Mouse (Mus musculus) kidney, embryonic 14.5 days (tissue): ENCODE results near the gene Gm43064. TPM values are rescaled to one million over a fixed set of nuclear protein-coding genes. Genes with fewer than 3 reads are reported as not detected.

Source experiments
- ATAC-seq: fragments of 200-750 bp; cut with Nextera tagmentation; 2 replicates; pipeline ENCODE4 v1.8.0; 2017; ENCODE audit warnings: moderate number of reproducible peaks, mild to moderate bottlenecking, moderate TSS enrichment, moderate library complexity; ENCODE audit not compliant: low FRiP score, low TSS enrichment
- H3K27ac ChIP-seq: fragments of 300-500 bp; sonication (generic); 2 replicates; pipeline ENCODE4 v1.5.1; 2014; ENCODE audit warnings: low read depth, mild to moderate bottlenecking, low read length, moderate library complexity, mixed read lengths
- H3K27me3 ChIP-seq: fragments of 300-500 bp; sonication (generic); 2 replicates; pipeline ENCODE4 v1.6.1; 2014; ENCODE audit warnings: mild to moderate bottlenecking, low read length; ENCODE audit not compliant: control insufficient read depth, insufficient read depth
- H3K36me3 ChIP-seq: fragments of 300-500 bp; sonication (generic); 2 replicates; pipeline ENCODE4 v1.6.1; 2014; ENCODE audit warnings: low read length, mixed read lengths; ENCODE audit not compliant: control insufficient read depth, insufficient read depth
- H3K4me1 ChIP-seq: fragments of 300-500 bp; sonication (generic); 2 replicates; pipeline ENCODE4 v1.6.1; 2014; ENCODE audit warnings: low read length, mixed read lengths; ENCODE audit not compliant: control insufficient read depth, insufficient read depth
- H3K4me2 ChIP-seq: fragments of 300-500 bp; sonication (generic); replicated peaks from 2 replicates; pipeline ENCODE4 v1.6.1; 2014; ENCODE audit warnings: low read depth, mild to moderate bottlenecking, low read length
- H3K4me3 ChIP-seq: fragments of 300-500 bp; sonication (generic); 2 replicates; pipeline ENCODE4 v1.5.1; 2014; ENCODE audit warnings: mild to moderate bottlenecking, low read length
- H3K9ac ChIP-seq: fragments of 300-500 bp; sonication (generic); 2 replicates; pipeline ENCODE4 v1.6.1; 2014; ENCODE audit warnings: low read depth, mild to moderate bottlenecking, low read length, moderate library complexity
- H3K9me3 ChIP-seq: fragments of 300-500 bp; sonication (generic); 2 replicates; pipeline ENCODE4 v1.6.1; 2016; ENCODE audit warnings: low read length; ENCODE audit not compliant: control insufficient read depth
- WGBS: fragments of 180-500 bp; shearing (Covaris S2); extraction: QIAGEN DNeasy Blood & Tissue Kit; methylation state at CpG from one replicate; pipeline ENCODE4 v1.1.7; 2014; 5-methylcytosine and 5-hydroxymethylcytosine counted together
- polyA plus RNA-seq: library from polyadenylated mRNA; unstranded; fragments of >200 nt; fragmentation: Nextera tagmentation; extraction: Ambion mirVana; gene quantifications from 2 replicates; pipeline ENCODE4 v1.2.1, GENCODE M21; 2014

Gm43064 gene
- polyA plus RNA-seq, 1 experiment from 2014 or later = 0.12 TPM

GRCm38 (mm10) chr3:103868008-103868407 lies 58.6 kb downstream of the Gm43064 start:
- Histone ChIP-seq H3K36me3 (no peaks in the 10 kb centered on the region), H3K9ac (no peak overlapping the region), H3K27ac (no peak overlapping the region), H3K4me2 (no peak overlapping the region), H3K9me3 (no peaks in the 10 kb centered on the region), H3K4me1 (no peaks in the 10 kb centered on the region), H3K27me3 (no peaks in the 10 kb centered on the region), H3K4me3 (no peak overlapping the region)
- 84% methylated on average over 4 of the region's 4 CpGs for WGBS
- no peak for ATAC-seq

GRCm38 (mm10) chr3:103872663-103873098 lies 63.3 kb downstream of the Gm43064 start:
- WGBS = 57% methylated on average over 3 of the region's 3 CpGs
- H3K4me2 ChIP-seq = no peak overlapping the region
- H3K27me3 ChIP-seq = no peaks in the 10 kb centered on the region
- no peak overlapping the region for H3K27ac ChIP-seq
- H3K4me3 ChIP-seq = no peak overlapping the region
- H3K9ac ChIP-seq = no peak overlapping the region
- no peak for ATAC-seq
- no peaks in the 10 kb centered on the region for H3K9me3 ChIP-seq
- no peaks in the 10 kb centered on the region for H3K36me3 ChIP-seq
- H3K4me1 ChIP-seq = no peaks in the 10 kb centered on the region

GRCm38 (mm10) chr3:103874329-103874728 lies 65.0 kb downstream of the Gm43064 start:
- H3K9me3 ChIP-seq = no peaks in the 10 kb centered on the region
- H3K4me1 ChIP-seq = no peaks in the 10 kb centered on the region
- no peak overlapping the region for H3K9ac ChIP-seq
- no peaks in the 10 kb centered on the region for H3K36me3 ChIP-seq
- H3K27ac ChIP-seq = no peak overlapping the region
- no peak overlapping the region for H3K4me3 ChIP-seq
- 77% methylated on average over 7 of the region's 7 CpGs for WGBS
- H3K4me2 ChIP-seq = no peak overlapping the region
- ATAC-seq = no peak
- H3K27me3 ChIP-seq = no peaks in the 10 kb centered on the region

GRCm38 (mm10) chr3:103885946-103886345 lies 76.6 kb downstream of the Gm43064 start:
- H3K9me3 ChIP-seq = no peaks in the 10 kb centered on the region
- no peaks in the 10 kb centered on the region for H3K27me3 ChIP-seq
- WGBS = 75% methylated on average over 11 of the region's 11 CpGs
- no peak overlapping the region for H3K4me2 ChIP-seq
- no peak for ATAC-seq
- H3K4me1 ChIP-seq = no peaks in the 10 kb centered on the region
- no peaks in the 10 kb centered on the region for H3K36me3 ChIP-seq
- H3K4me3 ChIP-seq = no peak overlapping the region
- H3K27ac ChIP-seq = no peak overlapping the region
- no peak overlapping the region for H3K9ac ChIP-seq

- no peaks in the 10 kb centered on the region for H3K27me3 ChIP-seq
- H3K4me3 ChIP-seq = no peak overlapping the region
- H3K9me3 ChIP-seq = no peaks in the 10 kb centered on the region
- no peak for ATAC-seq
- H3K4me2 ChIP-seq = no peak overlapping the region
- 33% methylated on average over 3 of the region's 3 CpGs for whole genome bisulfite sequencing
- H3K36me3 ChIP-seq = no peaks in the 10 kb centered on the region
- H3K27ac ChIP-seq = no peak overlapping the region
- no peak overlapping the region for H3K9ac ChIP-seq
- H3K4me1 ChIP-seq = no peaks in the 10 kb centered on the region
These were observed 78.2 kb downstream of the Gm43064 start for GRCm38 (mm10) chr3:103887581-103887980.

Other genes with a start within 250 kb of the Gm43064 start
- 0.36 and 0.79 TPM in 2 replicates for gene Syt6, start 234.3 kb upstream of the Gm43064 start, polyA plus RNA-seq
- 0.19 and 0.34 TPM in 2 replicates for gene Atg4a-ps, start 163.5 kb upstream of the Gm43064 start, polyA plus RNA-seq
- gene Olfml3, start 71.6 kb upstream of the Gm43064 start, polyA plus RNA-seq = 56.6 and 58.4 TPM in 2 replicates
- gene Gm10964, start 70.2 kb upstream of the Gm43064 start, polyA plus RNA-seq = not detected in 2 replicates
- 16.1 and 19.0 TPM in 2 replicates for gene Hipk1, start 18.0 kb upstream of the Gm43064 start, polyA plus RNA-seq
- 36.7 and 41.4 TPM in 2 replicates for gene Dclre1b, start 129 bp upstream of the Gm43064 start, polyA plus RNA-seq
- 12.1 and 22.2 TPM in 2 replicates for gene Ap4b1, start 53 bp upstream of the Gm43064 start, polyA plus RNA-seq
- gene Bcl2l15, start 23.0 kb downstream of the Gm43064 start, polyA plus RNA-seq = not detected in 2 replicates
- 0.26 and 0.92 TPM in 2 replicates for gene Ptpn22, start 50.2 kb downstream of the Gm43064 start, polyA plus RNA-seq
- gene Rsbn1, start 104.5 kb downstream of the Gm43064 start, polyA plus RNA-seq = 13.2 and 13.3 TPM in 2 replicates
- gene Phtf1, start 158.5 kb downstream of the Gm43064 start, polyA plus RNA-seq = 27.3 and 37.6 TPM in 2 replicates